Mouse (Mus musculus): ENCODE results near the gene Limk1. TPM values are rescaled to one million over a fixed set of nuclear protein-coding genes. Genes with fewer than 3 reads are reported as not detected.
A peak's percentile ranks its signal among the peaks of the same experiment; 100 is the strongest.

Limk1 gene
- total and polyA plus RNA-seq, 3 experiments = 7.2 to 27.7 (median 10.8) TPM

- peaks cover 2 to 20% of the 10 kb centered on the region in 2 experiments; a peak in 3 of 4 replicates for H3K4me1 ChIP-seq (ENCODE audit: control insufficient read depth in 1 of 2, insufficient read depth in 2 of 2)
- peak overlapping the region; percentile 98 for H3K4me2 ChIP-seq (ENCODE audit: insufficient read depth, low read depth, poor library complexity, severe bottlenecking)
- H3K9ac ChIP-seq (ENCODE audit: insufficient read depth, low read depth) = peak overlapping the region; percentile 95
- dilution Hi-C loops (cut with MboI; ENCODE audit: extremely low pct_ligation_motif_present, extremely low pct_unique_long_range_greater_than_20kb, low sequenced_read_pairs) (no loop called here), in situ Hi-C loops (cut with MboI; ENCODE audit: low pct_ligation_motif_present, low pct_unique_long_range_greater_than_20kb, low sequenced_read_pairs) (no loop called here)
- TF ChIP-seq EP300 (IDR thresholded peaks at IDR 0.05; ENCODE audit: low read length) (no peak), E2F4 (IDR thresholded peaks at IDR 0.05; ENCODE audit: insufficient replicate concordance, low read depth, low read length) (no peak), USF2 (conservative IDR thresholded peaks at IDR 0.05; ENCODE audit: low read depth, low read length) (no peak), NRF1 (IDR thresholded peaks at IDR 0.05; ENCODE audit: low read depth, low read length) (no peak), ZC3H11A (IDR thresholded peaks at IDR 0.05; ENCODE audit: low read depth, low read length) (no peak), IRF4 (IDR thresholded peaks at IDR 0.05; ENCODE audit: low read depth, low read length) (0 out of 2 replicates have a peak, but pooled peaks have one; percentile 5), SMC3 (IDR thresholded peaks at IDR 0.05; ENCODE audit: low read depth, low read length) (no peak), MAZ (IDR thresholded peaks at IDR 0.05; ENCODE audit: low read depth, low read length) (no peak), SIN3A (IDR thresholded peaks at IDR 0.05; ENCODE audit: low read length) (peak; percentile 6), MEF2A (IDR thresholded peaks at IDR 0.05; ENCODE audit: borderline replicate concordance, low read depth, low read length) (no peak), PAX5 (IDR thresholded peaks at IDR 0.05; ENCODE audit: low read length) (no peak)
- peaks cover 12 to 30% of the 10 kb centered on the region in 2 experiments for H3K36me3 ChIP-seq (replicated peaks in 1 of 2; ENCODE audit: control insufficient read depth in 1 of 2, insufficient read depth in 1 of 2, low read length in 1 of 2)
- no peak for DNase-seq (ENCODE audit: extremely low read depth)
- peak overlapping the region; percentile 90 to 97 (median 94) for H3K4me3 ChIP-seq (replicated peaks in 1 of 3; ENCODE audit: low read depth in 2 of 3, low read length in 2 of 3, poor library complexity in 1 of 3)
- peak overlapping the region; percentile 72 for H3K27ac ChIP-seq (ENCODE audit: insufficient read depth, low read depth)
- H3K27me3 ChIP-seq (replicated peaks) = no peaks in the 10 kb centered on the region
- peaks cover 53% of the 10 kb centered on the region for H3K79me2 ChIP-seq (replicated peaks; ENCODE audit: control insufficient read depth, extremely low read depth, insufficient read depth, poor library complexity, severe bottlenecking)
- no peaks in the 10 kb centered on the region for H3K9me3 ChIP-seq (replicated peaks; ENCODE audit: low read length)
Observed at GRCm38 (mm10) chr5:134638461-134639268, 49.7 kb downstream of the Limk1 start.

- in situ Hi-C loops (cut with MboI; ENCODE audit: low pct_ligation_motif_present, low pct_unique_long_range_greater_than_20kb, low sequenced_read_pairs) (no loop called here), dilution Hi-C loops (cut with MboI; ENCODE audit: extremely low pct_ligation_motif_present, extremely low pct_unique_long_range_greater_than_20kb, low sequenced_read_pairs) (no loop called here)
- TF ChIP-seq MXI1 (IDR thresholded peaks at IDR 0.05; ENCODE audit: low read depth, low read length) = peak; percentile 10; the same call in 1 of the 2 replicates
- TF ChIP-seq HCFC1 (IDR thresholded peaks at IDR 0.05; ENCODE audit: low read depth, low read length) = no peak
- TF ChIP-seq IRF4 (IDR thresholded peaks at IDR 0.05; ENCODE audit: low read depth, low read length) = no peak
- TF ChIP-seq JUND (conservative IDR thresholded peaks at IDR 0.05; ENCODE audit: low read depth, low read length) = no peak
- no peak for TF ChIP-seq TCF12 (IDR thresholded peaks at IDR 0.05; ENCODE audit: low read depth, low read length)
- no peak for TF ChIP-seq NRF1 (IDR thresholded peaks at IDR 0.05; ENCODE audit: low read depth, low read length)
- TF ChIP-seq SIN3A (IDR thresholded peaks at IDR 0.05; ENCODE audit: low read length) = no peak; the same call in 1 of the 2 replicates
- TF ChIP-seq PAX5 (IDR thresholded peaks at IDR 0.05; ENCODE audit: low read length) = no peak
- no peak for TF ChIP-seq E2F4 (IDR thresholded peaks at IDR 0.05; ENCODE audit: insufficient replicate concordance, low read depth, low read length)
- peak; percentile 62; the same call in 1 of the 2 replicates for TF ChIP-seq CHD1 (IDR thresholded peaks at IDR 0.05; ENCODE audit: low read depth, low read length)
- TF ChIP-seq UBTF (IDR thresholded peaks at IDR 0.05; ENCODE audit: low read depth, low read length) = no peak
- no peak for TF ChIP-seq ETS1 (conservative IDR thresholded peaks at IDR 0.05; ENCODE audit: low read depth, low read length)
- TF ChIP-seq GABPA (IDR thresholded peaks at IDR 0.05; ENCODE audit: insufficient replicate concordance, low read depth, low read length) = no peak
- no peak for TF ChIP-seq RAD21 (IDR thresholded peaks at IDR 0.05; ENCODE audit: low read depth, low read length)
- TF ChIP-seq CHD2 (IDR thresholded peaks at IDR 0.05; ENCODE audit: low read length) = no peak
- Histone ChIP-seq H3K4me2 (ENCODE audit: insufficient read depth, low read depth, poor library complexity, severe bottlenecking) (peak overlapping the region; percentile 98), H3K79me2 (replicated peaks; ENCODE audit: control insufficient read depth, extremely low read depth, insufficient read depth, poor library complexity, severe bottlenecking) (peaks cover 61% of the 10 kb centered on the region), H3K4me1 (ENCODE audit: control insufficient read depth in 1 of 2, insufficient read depth in 2 of 2) (peaks cover 2 to 26% of the 10 kb centered on the region in 2 experiments; a peak in 3 of 4 replicates), H3K36me3 (replicated peaks in 1 of 2; ENCODE audit: control insufficient read depth in 1 of 2, insufficient read depth in 1 of 2, low read length in 1 of 2) (peaks cover 18 to 38% of the 10 kb centered on the region in 2 experiments), H3K4me3 (replicated peaks in 1 of 3; ENCODE audit: low read depth in 2 of 3, low read length in 2 of 3, poor library complexity in 1 of 3) (peak overlapping the region; percentile 90 to 97 (median 94)), H3K9ac (ENCODE audit: insufficient read depth, low read depth) (peak overlapping the region; percentile 95), H3K27ac (ENCODE audit: insufficient read depth, low read depth) (no peak overlapping the region), H3K27me3 (replicated peaks) (no peaks in the 10 kb centered on the region), H3K9me3 (replicated peaks; ENCODE audit: low read length) (no peaks in the 10 kb centered on the region)
- DNase-seq (ENCODE audit: extremely low read depth) = no peak
Observed at GRCm38 (mm10) chr5:134637820-134638367, 50.5 kb downstream of the Limk1 start.

All from CH12.LX (cell line).